Mouse (Mus musculus): Measurements from ENCODE around the gene Il31ra. TPM values are rescaled to one million over a fixed set of nuclear protein-coding genes. Genes with fewer than 3 reads are reported as not detected.
"Not testable (repeated sequence)": the region's sequence is repeated elsewhere in the genome, so short reads cannot be mapped to it uniquely, and the experiment has no call there.

Gene Il31ra
- polyA plus RNA-seq, 1 experiment from 2014 or later = 0.10 TPM

DNA sequence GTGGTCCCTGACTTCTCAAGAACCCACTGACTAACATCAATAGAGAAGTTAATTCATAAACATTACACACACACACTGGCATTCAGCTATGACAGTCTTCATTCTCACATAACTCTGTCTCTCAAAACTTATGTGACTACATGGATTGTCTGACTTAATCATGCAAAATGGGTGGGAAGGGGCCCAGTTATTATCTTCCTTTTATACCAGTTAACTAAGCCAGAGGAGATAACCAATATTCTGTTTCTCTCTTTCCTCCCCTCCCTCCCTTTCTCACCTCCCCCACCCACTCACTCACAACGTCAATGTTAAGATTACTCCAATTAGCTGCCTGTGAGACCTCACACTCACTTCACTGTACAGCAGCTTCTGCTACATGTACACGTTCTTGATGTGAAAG, 3.9 kb downstream of the Il31ra start:
- Histone ChIP-seq H3K27me3 (no peaks in the 10 kb centered on the region), H3K4me3 (replicated peaks) (no peak overlapping the region), H3K27ac (no peak overlapping the region), H3K36me3 (no peaks in the 10 kb centered on the region), H3K9ac (no peak overlapping the region), H3K9me3 (replicated peaks) (no peaks in the 10 kb centered on the region), H3K4me1 (no peaks in the 10 kb centered on the region), H3K4me2 (no peak overlapping the region)
- WGBS = 42% methylated on average over 2 of the region's 2 CpGs
- ATAC-seq (replicated peaks; ENCODE audit: low FRiP score) = no peak

DNA sequence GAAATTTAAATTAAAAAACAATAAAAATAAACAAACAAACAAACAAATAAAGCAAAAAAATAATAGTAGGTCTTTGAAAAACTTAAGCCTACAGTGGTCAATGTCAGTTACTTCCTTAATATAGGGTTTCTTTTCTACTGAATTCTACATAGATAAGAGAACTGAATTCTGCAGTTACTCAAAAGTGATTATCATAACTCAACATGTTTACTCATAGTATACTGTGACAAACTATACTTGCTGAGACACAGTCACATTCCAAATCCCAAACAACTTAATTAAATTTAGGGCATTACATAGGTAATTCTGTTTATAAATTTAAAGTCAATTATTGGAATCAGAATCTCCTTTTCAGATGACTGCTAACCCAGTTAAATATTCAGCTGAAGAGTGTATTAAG, 4.5 kb downstream of the Il31ra start:
- Histone ChIP-seq H3K27ac (no peak overlapping the region), H3K4me1 (no peaks in the 10 kb centered on the region), H3K36me3 (no peaks in the 10 kb centered on the region), H3K4me3 (replicated peaks) (no peak overlapping the region), H3K27me3 (no peaks in the 10 kb centered on the region), H3K9me3 (replicated peaks) (no peaks in the 10 kb centered on the region), H3K9ac (no peak overlapping the region), H3K4me2 (no peak overlapping the region)
- no peak for ATAC-seq (replicated peaks; ENCODE audit: low FRiP score)

DNA sequence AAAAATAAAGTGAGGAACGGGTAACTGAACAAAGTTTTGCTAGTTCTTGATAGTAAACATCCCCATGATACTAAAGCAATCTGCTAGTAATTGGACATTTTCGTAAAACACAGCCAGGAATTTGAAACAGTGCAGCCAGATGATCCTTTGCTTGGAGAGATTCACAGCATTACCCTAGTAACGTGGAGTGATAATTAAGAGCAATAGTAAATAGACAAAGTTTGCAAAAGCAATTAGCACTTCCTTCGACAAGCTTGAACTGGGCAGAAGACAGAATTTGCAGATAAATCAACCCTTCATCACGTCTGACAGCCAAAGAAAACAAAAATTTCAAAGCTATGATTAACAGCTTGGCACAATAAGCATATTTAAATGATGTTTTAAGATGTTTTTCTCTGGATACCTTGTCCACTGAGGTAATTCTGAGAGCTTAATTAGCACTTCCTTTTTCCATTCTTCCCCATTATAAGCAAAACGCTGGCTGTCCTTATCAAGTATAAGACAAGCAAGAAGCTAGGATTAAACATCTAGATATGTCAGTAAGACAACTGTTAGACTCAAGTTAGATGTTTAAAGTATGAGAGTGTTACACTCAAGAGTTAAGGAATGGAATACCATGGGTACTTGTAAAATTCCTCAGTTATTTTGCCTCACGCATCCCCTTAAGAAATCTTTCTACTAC, 9.5 kb downstream of the Il31ra start:
- no peak for ATAC-seq (replicated peaks; ENCODE audit: low FRiP score)
- 49% methylated on average over 7 of the region's 7 CpGs for WGBS
- H3K36me3 ChIP-seq = no peaks in the 10 kb centered on the region
- H3K4me3 ChIP-seq (replicated peaks) = no peak overlapping the region
- H3K4me1 ChIP-seq = peaks cover 12% of the 10 kb centered on the region; the same call in 1 of the 2 replicates
- H3K9me3 ChIP-seq (replicated peaks) = no peaks in the 10 kb centered on the region
- H3K9ac ChIP-seq = no peak overlapping the region
- no peak overlapping the region for H3K27ac ChIP-seq
- H3K4me2 ChIP-seq = no peak overlapping the region
- H3K27me3 ChIP-seq = no peaks in the 10 kb centered on the region

DNA sequence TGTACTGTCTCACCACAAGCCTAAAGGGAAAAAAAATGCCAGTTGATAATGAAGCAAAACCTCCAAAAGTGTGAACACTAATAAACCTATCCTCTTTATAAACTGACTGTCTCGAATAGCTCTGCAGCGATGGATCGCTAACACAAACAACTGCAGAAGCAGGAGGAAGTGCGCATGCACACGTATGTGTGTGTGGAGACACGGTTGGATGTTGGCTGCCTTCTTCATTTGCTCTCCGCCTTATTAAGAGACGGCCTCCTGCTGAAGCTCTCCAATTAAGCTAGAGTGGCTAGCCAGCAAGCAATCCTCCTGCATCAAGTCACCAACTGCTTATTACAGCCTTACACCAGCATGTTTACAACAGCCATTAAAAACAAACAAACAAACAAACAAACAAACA, 11.9 kb downstream of the Il31ra start:
- Histone ChIP-seq H3K27me3 (no peaks in the 10 kb centered on the region), H3K36me3 (no peaks in the 10 kb centered on the region), H3K4me2 (no peak overlapping the region), H3K4me1 (peaks cover 12% of the 10 kb centered on the region; the same call in 1 of the 2 replicates), H3K27ac (no peak overlapping the region), H3K4me3 (replicated peaks) (no peak overlapping the region), H3K9me3 (replicated peaks) (0 out of 2 replicates have a peak, but pooled peaks cover 3% of the 10 kb centered on the region), H3K9ac (no peak overlapping the region)
- 75% methylated on average over 8 of the region's 8 CpGs for WGBS
- ATAC-seq (replicated peaks; ENCODE audit: low FRiP score) = no peak

DNA sequence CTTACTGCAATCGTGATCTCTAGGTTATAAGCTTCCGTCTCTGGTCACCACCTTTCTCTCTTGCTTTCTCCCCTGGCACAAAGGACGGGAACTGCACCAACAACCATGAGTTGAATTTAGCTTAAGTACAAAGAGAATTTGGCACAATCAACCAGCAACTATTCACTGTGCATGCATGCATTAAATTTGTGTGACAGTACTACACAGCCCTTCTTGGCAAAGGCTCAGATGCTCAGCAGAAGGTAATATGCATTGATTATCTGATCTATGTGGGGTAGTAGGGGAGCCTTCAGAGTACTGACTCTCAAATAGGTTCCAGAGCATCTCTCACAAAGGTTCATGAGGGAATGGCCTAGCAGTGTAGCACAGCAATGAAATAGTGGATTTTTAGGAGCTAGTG, 12.4 kb downstream of the Il31ra start:
- WGBS = 89% methylated on average over 3 of the region's 3 CpGs
- Histone ChIP-seq H3K4me2 (no peak overlapping the region), H3K27me3 (no peaks in the 10 kb centered on the region), H3K4me1 (peaks cover 12% of the 10 kb centered on the region; the same call in 1 of the 2 replicates), H3K4me3 (replicated peaks) (no peak overlapping the region), H3K27ac (no peak overlapping the region), H3K9me3 (replicated peaks) (0 out of 2 replicates have a peak, but pooled peaks cover 3% of the 10 kb centered on the region), H3K9ac (no peak overlapping the region), H3K36me3 (no peaks in the 10 kb centered on the region)
- no peak for ATAC-seq (replicated peaks; ENCODE audit: low FRiP score)

DNA sequence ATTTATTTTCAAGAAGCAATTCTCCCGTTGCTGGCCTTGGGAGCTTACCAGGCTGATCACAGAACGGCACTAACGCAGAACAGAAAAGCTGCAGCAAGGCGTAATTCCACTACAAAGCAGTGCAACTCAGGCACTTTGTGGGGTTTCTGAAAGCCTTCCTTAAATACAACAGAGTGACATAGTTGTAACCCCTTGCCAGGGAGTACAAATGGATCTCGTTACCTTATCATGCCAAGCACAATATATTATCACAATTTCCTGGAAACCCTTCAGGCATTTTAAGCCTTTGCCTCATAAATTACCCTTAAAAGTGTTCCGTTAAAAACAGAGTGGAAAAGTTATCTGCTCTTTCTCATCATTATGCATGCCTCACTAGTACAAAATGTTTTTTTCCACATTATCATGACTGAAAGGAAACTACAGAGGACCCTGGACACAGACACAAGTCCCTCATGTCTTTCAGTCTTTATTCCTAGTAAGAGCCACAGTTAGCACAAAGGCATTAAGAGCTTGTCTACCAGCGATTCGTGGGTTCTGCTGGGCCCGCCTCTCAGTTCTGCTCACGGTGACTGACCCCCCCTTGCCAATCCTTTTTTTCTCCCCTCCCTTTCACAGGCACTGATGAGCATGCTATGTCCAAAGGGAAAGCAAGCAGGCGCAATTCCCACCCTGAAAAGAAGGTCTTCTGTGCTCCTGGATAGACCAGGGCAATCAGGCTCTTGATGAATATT, 13.4 kb downstream of the Il31ra start:
- H3K9me3 ChIP-seq (replicated peaks) = 0 out of 2 replicates have a peak, but pooled peaks cover 3% of the 10 kb centered on the region
- H3K4me1 ChIP-seq = peaks cover 12% of the 10 kb centered on the region; the same call in 1 of the 2 replicates
- H3K36me3 ChIP-seq = no peaks in the 10 kb centered on the region
- no peaks in the 10 kb centered on the region for H3K27me3 ChIP-seq
- WGBS = 19% methylated on average over 11 of the region's 11 CpGs
- H3K4me3 ChIP-seq (replicated peaks) = no peak overlapping the region
- no peak overlapping the region for H3K4me2 ChIP-seq
- peak overlapping the region; percentile 58; the same call in 1 of the 2 replicates for H3K27ac ChIP-seq
- no peak overlapping the region for H3K9ac ChIP-seq
- ATAC-seq (replicated peaks; ENCODE audit: low FRiP score) = peak; percentile 73; the same call in 1 of the 2 replicates

DNA sequence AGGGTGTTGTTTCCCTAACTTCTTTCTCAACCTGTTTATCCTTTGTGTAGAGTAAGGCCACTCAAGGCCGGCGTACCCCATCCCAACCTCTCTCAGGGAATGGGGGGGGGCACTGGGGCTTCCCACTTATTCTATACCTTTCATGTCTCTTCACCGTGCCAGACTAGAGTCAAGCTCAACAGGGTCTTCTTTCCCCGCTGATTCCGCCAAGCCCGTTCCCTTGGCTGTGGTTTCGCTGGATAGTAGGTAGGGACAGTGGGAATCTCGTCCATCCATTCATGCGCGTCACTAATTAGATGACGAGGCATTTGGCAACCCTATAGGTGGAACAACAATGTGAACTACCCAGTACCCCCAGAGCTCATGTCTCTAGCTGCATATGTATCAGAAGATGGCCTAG, 16.1 kb downstream of the Il31ra start:
- H3K9ac ChIP-seq; H3K4me2 ChIP-seq; H3K27me3 ChIP-seq; H3K9me3 ChIP-seq (replicated peaks); H3K27ac ChIP-seq; H3K4me3 ChIP-seq (replicated peaks); ATAC-seq (replicated peaks; ENCODE audit: low FRiP score); H3K36me3 ChIP-seq: not testable (repeated sequence)
- peaks cover 12% of the 10 kb centered on the region; the same call in 1 of the 2 replicates for H3K4me1 ChIP-seq
- 76% methylated on average over 11 of the region's 11 CpGs for WGBS

DNA sequence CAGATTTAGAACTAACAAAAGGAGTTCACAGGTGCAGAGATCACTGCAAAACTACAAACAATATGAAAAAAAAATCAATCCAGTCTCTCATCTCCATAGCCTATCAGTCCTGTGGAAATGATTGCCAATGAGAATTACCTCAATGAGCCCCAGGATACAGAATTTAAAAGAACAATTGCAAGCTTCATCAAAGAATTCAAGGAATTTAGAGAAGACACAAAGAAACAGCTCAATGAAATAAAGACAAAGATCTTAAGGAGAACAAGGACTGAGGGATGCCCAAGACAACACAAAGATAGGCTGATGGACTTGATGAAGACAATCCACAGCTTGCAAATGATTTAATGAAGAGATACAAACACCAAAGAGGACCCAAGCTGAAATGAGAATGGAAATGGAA, 20.4 kb downstream of the Il31ra start:
- ATAC-seq (replicated peaks; ENCODE audit: low FRiP score) = no peak
- H3K36me3 ChIP-seq = no peaks in the 10 kb centered on the region
- no peaks in the 10 kb centered on the region for H3K4me1 ChIP-seq
- no peak overlapping the region for H3K4me3 ChIP-seq (replicated peaks)
- H3K9me3 ChIP-seq (replicated peaks) = 0 out of 2 replicates have a peak, but pooled peaks cover 3% of the 10 kb centered on the region
- H3K27ac ChIP-seq = no peak overlapping the region
- H3K27me3 ChIP-seq = no peaks in the 10 kb centered on the region
- H3K9ac ChIP-seq = no peak overlapping the region
- H3K4me2 ChIP-seq = no peak overlapping the region

DNA sequence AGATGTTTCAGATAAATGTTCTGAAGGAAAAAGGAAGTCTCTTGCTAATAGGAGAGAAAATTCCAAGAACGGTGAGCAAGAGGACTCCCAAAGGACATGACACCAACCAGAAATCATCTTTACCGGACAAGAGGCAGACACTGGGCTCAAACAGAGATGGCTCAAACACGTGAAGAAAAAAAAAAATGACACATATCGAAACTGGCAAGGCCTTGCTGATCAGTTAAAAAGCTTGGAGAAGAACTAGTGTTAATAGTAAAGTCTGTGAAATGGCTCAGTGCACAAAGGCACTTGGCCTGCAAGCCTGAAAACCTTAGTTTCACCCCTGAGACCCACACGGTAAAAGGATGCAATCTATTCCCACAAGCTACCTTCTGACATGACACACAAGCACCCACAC, 23.4 kb downstream of the Il31ra start:
- Histone ChIP-seq H3K9me3 (replicated peaks) (no peaks in the 10 kb centered on the region), H3K36me3 (no peaks in the 10 kb centered on the region), H3K4me3 (replicated peaks) (no peak overlapping the region), H3K27me3 (no peaks in the 10 kb centered on the region), H3K4me1 (no peaks in the 10 kb centered on the region), H3K9ac (no peak overlapping the region), H3K27ac (no peak overlapping the region), H3K4me2 (no peak overlapping the region)
- no peak for ATAC-seq (replicated peaks; ENCODE audit: low FRiP score)
- WGBS = 56% methylated on average over 5 of the region's 5 CpGs

DNA sequence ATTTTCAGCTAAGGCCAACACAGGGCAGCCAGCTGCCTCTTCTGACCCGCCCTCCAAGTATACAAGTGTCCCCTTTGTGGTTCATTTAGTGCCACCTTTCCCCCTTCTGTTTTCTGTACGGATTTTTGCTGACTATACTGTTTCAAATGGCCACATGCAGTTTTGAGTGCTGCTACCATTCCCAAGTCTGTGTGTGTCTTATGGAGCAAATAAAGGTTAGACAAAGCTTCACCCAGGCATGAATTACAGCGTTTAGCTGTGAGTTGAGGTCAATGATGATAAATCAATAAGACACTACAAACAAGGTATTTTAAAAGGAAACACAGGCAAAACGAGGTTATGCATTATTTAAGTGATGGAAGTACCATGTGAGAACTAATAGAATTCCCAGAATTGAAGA, 24.6 kb downstream of the Il31ra start:
- H3K9me3 ChIP-seq (replicated peaks) = no peaks in the 10 kb centered on the region
- H3K4me2 ChIP-seq = no peak overlapping the region
- no peak overlapping the region for H3K4me3 ChIP-seq (replicated peaks)
- H3K27ac ChIP-seq = no peak overlapping the region
- no peak for ATAC-seq (replicated peaks; ENCODE audit: low FRiP score)
- WGBS = 20% methylated on average over 4 of the region's 4 CpGs
- no peaks in the 10 kb centered on the region for H3K36me3 ChIP-seq
- H3K4me1 ChIP-seq = no peaks in the 10 kb centered on the region
- H3K9ac ChIP-seq = no peak overlapping the region
- H3K27me3 ChIP-seq = no peaks in the 10 kb centered on the region

DNA sequence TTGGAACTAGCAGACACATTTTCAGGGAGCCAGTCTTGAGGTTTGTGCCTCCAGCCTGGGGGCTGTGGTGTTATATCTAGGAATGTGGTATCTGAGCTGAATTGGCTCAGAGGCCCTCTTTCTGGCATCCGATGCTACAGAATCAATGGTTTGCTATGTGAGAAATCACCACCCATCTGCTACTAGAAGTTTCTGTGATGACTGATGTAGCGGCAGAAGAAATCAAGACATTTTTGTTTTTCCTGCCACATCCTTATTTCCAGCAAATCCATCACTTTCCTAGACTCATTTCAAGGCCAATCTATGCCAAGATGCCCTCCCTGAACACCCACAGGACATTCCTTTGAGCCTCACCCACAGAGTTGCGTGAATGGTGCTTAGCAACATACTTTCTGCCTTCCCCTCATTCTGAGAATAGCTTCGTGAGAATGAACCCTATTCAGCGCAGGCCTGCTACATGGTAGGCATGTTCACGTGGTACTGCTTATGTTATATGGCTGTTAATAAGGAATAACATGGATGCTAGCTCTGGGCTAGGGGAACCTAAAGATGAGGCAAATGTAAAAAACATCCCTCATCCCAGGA, 33.5 kb downstream of the Il31ra start:
- 92% methylated on average over 6 of the region's 6 CpGs for WGBS

DNA sequence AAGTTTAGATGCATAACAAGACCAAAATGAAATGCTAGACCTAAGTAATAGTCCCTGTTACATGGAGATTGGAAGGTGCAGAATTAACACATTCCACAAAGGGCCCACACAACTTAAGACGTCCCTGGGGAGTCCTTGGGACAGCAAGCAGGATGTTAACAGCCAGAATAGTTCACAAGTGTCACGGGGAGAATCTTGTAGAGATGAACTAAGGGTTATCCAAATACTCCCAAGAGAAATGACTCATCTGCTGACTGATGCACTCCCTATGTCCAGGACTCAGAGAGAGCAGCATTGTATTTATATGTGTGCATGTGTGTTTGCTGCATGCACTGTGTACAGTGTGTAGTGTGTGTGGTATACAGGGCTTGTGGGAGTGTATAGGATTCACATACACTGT, 37.7 kb downstream of the Il31ra start:
- H3K9me3 ChIP-seq (replicated peaks) = no peaks in the 10 kb centered on the region
- H3K9ac ChIP-seq = no peak overlapping the region
- no peak overlapping the region for H3K27ac ChIP-seq
- no peak for ATAC-seq (replicated peaks; ENCODE audit: low FRiP score)
- no peak overlapping the region for H3K4me3 ChIP-seq (replicated peaks)
- no peaks in the 10 kb centered on the region for H3K36me3 ChIP-seq
- WGBS = 20% methylated on average over 2 of the region's 2 CpGs
- no peaks in the 10 kb centered on the region for H3K4me1 ChIP-seq
- H3K27me3 ChIP-seq = no peaks in the 10 kb centered on the region
- no peak overlapping the region for H3K4me2 ChIP-seq

More for the DNA sequence above, 33.5 kb downstream of the Il31ra start:
- no peak overlapping the region for H3K4me3 ChIP-seq (replicated peaks)
- H3K27ac ChIP-seq = no peak overlapping the region
- H3K9ac ChIP-seq = no peak overlapping the region
- H3K9me3 ChIP-seq (replicated peaks) = no peaks in the 10 kb centered on the region
- H3K4me1 ChIP-seq = no peaks in the 10 kb centered on the region
- H3K4me2 ChIP-seq = no peak overlapping the region
- H3K36me3 ChIP-seq = no peaks in the 10 kb centered on the region
- ATAC-seq (replicated peaks; ENCODE audit: low FRiP score) = no peak
- H3K27me3 ChIP-seq = no peaks in the 10 kb centered on the region
